Mouse (Mus musculus) stomach, embryonic 14.5 days (tissue): Measurements from ENCODE around the gene Gpx6. TPM values are rescaled to one million over a fixed set of nuclear protein-coding genes. Genes with fewer than 3 reads are reported as not detected.

Experiments
- ATAC-seq: fragments of 200-750 bp; cut with Nextera tagmentation; 2 replicates; pipeline ENCODE4 v1.8.0; 2017; ENCODE audit warnings: low read depth, moderate TSS enrichment; ENCODE audit not compliant: insufficient number of reproducible peaks, insufficient read depth, low FRiP score
- H3K27ac ChIP-seq: fragments of 300-500 bp; sonication (generic); 2 replicates; pipeline ENCODE4 v1.5.1; 2014; ENCODE audit warnings: mild to moderate bottlenecking, low read length, moderate library complexity, mixed read lengths
- H3K27me3 ChIP-seq: fragments of 300-500 bp; sonication (generic); 2 replicates; pipeline ENCODE4 v1.6.1; 2014; ENCODE audit warnings: low read length, control low read depth, mixed read lengths; ENCODE audit not compliant: control insufficient read depth, insufficient read depth
- H3K36me3 ChIP-seq: fragments of 300-500 bp; sonication (generic); 2 replicates; pipeline ENCODE4 v1.6.1; 2014; ENCODE audit warnings: mild to moderate bottlenecking, control low read depth, low read length, moderate library complexity, mixed read lengths; ENCODE audit not compliant: control insufficient read depth, insufficient read depth
- H3K4me1 ChIP-seq: fragments of 300-500 bp; sonication (generic); 2 replicates; pipeline ENCODE4 v1.6.1; 2014; ENCODE audit warnings: low read length, control low read depth, mixed read lengths; ENCODE audit not compliant: control insufficient read depth, insufficient read depth
- H3K4me2 ChIP-seq: fragments of 300-500 bp; sonication (generic); replicated peaks from 2 replicates; pipeline ENCODE4 v1.6.1; 2014; ENCODE audit warnings: low read depth, low read length, control low read depth
- H3K4me3 ChIP-seq: fragments of 300-500 bp; sonication (generic); 2 replicates; pipeline ENCODE4 v1.5.1; 2014; ENCODE audit warnings: low read depth, low read length, control low read depth
- H3K9ac ChIP-seq: fragments of 300-500 bp; sonication (generic); replicated peaks from 2 replicates; pipeline ENCODE4 v1.6.1; 2014; ENCODE audit warnings: low read depth, mild to moderate bottlenecking, control low read depth, low read length, moderate library complexity, mixed read lengths
- H3K9me3 ChIP-seq: fragments of 300-500 bp; sonication (generic); 2 replicates; pipeline ENCODE4 v1.6.1; 2016; ENCODE audit warnings: low read depth, low read length, control low read depth; ENCODE audit not compliant: control insufficient read depth
- WGBS: fragments of 180-500 bp; shearing (Covaris S2); extraction: QIAGEN DNeasy Blood & Tissue Kit; methylation state at CpG from one replicate; pipeline ENCODE4 v1.1.7; 2014; 5-methylcytosine and 5-hydroxymethylcytosine counted together
- polyA plus RNA-seq: library from polyadenylated mRNA; unstranded; fragments of >200 nt; fragmentation: Nextera tagmentation; extraction: Ambion mirVana; gene quantifications from 2 replicates; pipeline ENCODE4 v1.2.1, GENCODE M21; 2014

Gpx6 gene
- polyA plus RNA-seq, 1 experiment from 2014 or later: not detected

DNA sequence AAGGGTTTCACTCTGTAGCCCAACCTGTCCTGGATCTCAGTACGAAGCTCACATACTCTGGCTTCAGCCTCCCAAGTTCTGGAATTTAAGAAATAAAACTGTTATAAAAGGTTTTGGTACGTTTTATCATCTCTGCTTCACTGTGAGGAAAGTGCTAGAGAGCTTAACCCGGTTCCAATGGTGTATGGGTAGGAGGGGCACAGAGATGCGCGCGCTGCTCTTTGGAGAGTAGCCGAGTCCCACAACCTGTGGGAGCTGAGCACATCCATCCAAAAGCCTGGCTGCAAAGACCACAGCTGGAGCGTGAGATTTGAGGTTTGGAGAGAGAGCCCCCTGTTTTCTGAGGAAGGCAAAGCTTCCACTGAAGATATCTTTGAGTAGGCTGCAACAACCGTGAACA lies 15.5 kb downstream of the Gpx6 start:
- ATAC-seq: no peak
- Histone ChIP-seq H3K9ac (0 out of 2 replicates have a peak overlapping the region, but pooled peaks have one; percentile 18), H3K9me3 (no peaks in the 10 kb centered on the region), H3K27me3 (no peaks in the 10 kb centered on the region), H3K36me3 (no peaks in the 10 kb centered on the region), H3K27ac (no peak overlapping the region), H3K4me2 (peak overlapping the region; percentile 69), H3K4me3 (peak overlapping the region; percentile 38), H3K4me1 (0 out of 2 replicates have a peak, but pooled peaks cover 6% of the 10 kb centered on the region)
- WGBS: 2% methylated on average over 9 of the region's 9 CpGs

- Histone ChIP-seq H3K4me1 (no peaks in the 10 kb centered on the region), H3K9me3 (no peaks in the 10 kb centered on the region), H3K4me2 (no peak within 1 kb of the TSS), H3K4me3 (no peak within 1 kb of the TSS), H3K27me3 (no peaks in the 10 kb centered on the region), H3K27ac (no peak within 1 kb of the TSS), H3K36me3 (no peaks in the 10 kb centered on the region), H3K9ac (no peak within 1 kb of the TSS)
- ATAC-seq: no peak
- WGBS: 96% methylated on average over 1 of the region's 1 CpGs
Measured at GRCm38 (mm10) chr13:21346610-21347009, 34.7 kb downstream of the Gpx6 start, which contains the start of gene Olfr1367. Olfr1367 (plus strand) TSS chr13:21346910.

GRCm38 (mm10) chr13:21350593-21350992 lies 38.7 kb downstream of the Gpx6 start:
- H3K9me3 ChIP-seq: no peaks in the 10 kb centered on the region
- no peaks in the 10 kb centered on the region for H3K4me1 ChIP-seq
- H3K9ac ChIP-seq: no peak overlapping the region
- H3K36me3 ChIP-seq: no peaks in the 10 kb centered on the region
- H3K27ac ChIP-seq: no peak overlapping the region
- no peak for ATAC-seq
- no peak overlapping the region for H3K4me3 ChIP-seq
- H3K27me3 ChIP-seq: no peaks in the 10 kb centered on the region
- H3K4me2 ChIP-seq: no peak overlapping the region

DNA sequence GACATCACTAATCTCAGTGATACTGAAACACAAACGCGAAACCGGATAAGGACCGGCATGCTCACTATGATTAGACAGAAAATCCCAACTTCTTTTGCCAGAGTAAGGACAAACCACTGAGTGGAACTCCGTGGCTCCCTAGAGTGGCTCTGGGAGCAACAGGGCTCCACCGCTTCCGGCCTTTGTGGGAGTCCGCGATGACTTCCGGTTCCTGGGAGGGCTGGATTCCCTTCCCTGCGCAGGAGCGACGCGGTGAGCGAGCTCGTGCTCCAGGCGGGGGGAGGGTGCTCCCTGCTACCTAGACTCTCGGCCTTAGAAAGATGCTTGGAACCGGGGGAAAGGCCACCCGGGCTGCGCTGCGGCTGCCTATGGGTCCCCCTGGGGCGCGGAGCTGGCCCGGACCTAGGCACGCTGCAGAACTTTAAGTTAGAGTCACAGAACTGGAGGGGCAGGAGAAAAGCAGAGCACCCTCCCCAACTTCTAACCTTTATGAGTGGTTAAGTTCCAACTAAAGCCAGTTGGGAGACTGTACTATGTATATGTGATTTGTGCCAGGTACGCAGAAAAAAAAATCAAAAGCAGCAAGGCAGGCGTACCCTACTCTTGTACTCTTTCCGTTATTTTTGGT lies 50.8 kb downstream of the Gpx6 start, which contains the start of gene Zscan12:
Gene Zscan12, plus strand, starts transcription at position 200 of the 628 bp plus-strand sequence.
- Histone ChIP-seq H3K27me3 (no peaks in the 10 kb centered on the region), H3K9me3 (no peaks in the 10 kb centered on the region), H3K36me3 (peaks cover 9% of the 10 kb centered on the region; the same call in 1 of the 2 replicates), H3K4me2 (peak within 1 kb of the TSS; percentile 69), H3K4me3 (peak within 1 kb of the TSS; percentile 67), H3K27ac (no peak within 1 kb of the TSS), H3K9ac (peak within 1 kb of the TSS; percentile 73), H3K4me1 (peaks cover 15% of the 10 kb centered on the region; the same call in 1 of the 2 replicates)
- peak; percentile 98 for ATAC-seq
- WGBS: under 1% methylated on average over 29 of the region's 29 CpGs

- WGBS: 70% methylated on average over 12 of the region's 12 CpGs
- Histone ChIP-seq H3K36me3 (peaks cover 14% of the 10 kb centered on the region), H3K4me3 (peak overlapping the region; percentile 67), H3K27ac (no peak overlapping the region), H3K27me3 (no peaks in the 10 kb centered on the region), H3K4me2 (peak overlapping the region; percentile 69), H3K9me3 (no peaks in the 10 kb centered on the region), H3K9ac (no peak overlapping the region), H3K4me1 (peaks cover 15% of the 10 kb centered on the region; the same call in 1 of the 2 replicates)
- ATAC-seq: no peak
Measured at GRCm38 (mm10) chr13:21363719-21364118, 51.8 kb downstream of the Gpx6 start.

DNA sequence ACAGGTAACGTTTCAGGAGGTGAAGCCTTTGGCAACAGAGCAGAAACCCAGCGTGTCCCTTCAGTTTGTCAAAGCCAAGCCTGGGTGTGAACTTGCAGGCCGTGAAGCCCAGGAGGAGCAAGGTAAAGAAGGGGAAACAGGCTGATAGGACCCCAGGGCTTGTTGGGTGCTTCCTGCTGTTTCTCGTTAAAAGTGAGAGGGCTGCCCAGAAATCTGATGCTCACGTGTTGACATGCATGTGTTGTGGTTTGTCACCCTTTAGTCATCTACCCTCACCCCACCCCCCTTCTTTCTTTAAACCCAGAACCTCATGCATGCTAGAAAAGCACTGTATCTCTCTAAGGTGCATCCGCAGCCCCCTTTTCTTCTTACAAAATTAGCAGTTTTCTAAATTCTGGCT lies 54.7 kb downstream of the Gpx6 start:
- Histone ChIP-seq H3K36me3 (peaks cover 36% of the 10 kb centered on the region), H3K4me3 (no peak overlapping the region), H3K27ac (no peak overlapping the region), H3K4me2 (no peak overlapping the region), H3K4me1 (peaks cover 15% of the 10 kb centered on the region; the same call in 1 of the 2 replicates), H3K27me3 (no peaks in the 10 kb centered on the region), H3K9me3 (no peaks in the 10 kb centered on the region), H3K9ac (no peak overlapping the region)
- 72% methylated on average over 6 of the region's 6 CpGs for WGBS
- no peak for ATAC-seq

Other genes with a start within 250 kb of the Gpx6 start
- not detected in 2 replicates for gene Olfr1370, start 237.2 kb upstream of the Gpx6 start, polyA plus RNA-seq
- not detected in 2 replicates for gene Olfr1369-ps1, start 200.6 kb upstream of the Gpx6 start, polyA plus RNA-seq
- not detected in 2 replicates for gene Olfr263, start 182.5 kb upstream of the Gpx6 start, polyA plus RNA-seq
- gene Olfr1368, start 166.3 kb upstream of the Gpx6 start, polyA plus RNA-seq: not detected in 2 replicates
- gene Trim27, start 132.7 kb upstream of the Gpx6 start, polyA plus RNA-seq: 123 and 128 TPM in 2 replicates
- not detected in 2 replicates for gene Gpx5, start 19.4 kb upstream of the Gpx6 start, polyA plus RNA-seq
- not detected in 2 replicates for gene Olfr1367, start 34.8 kb downstream of the Gpx6 start, polyA plus RNA-seq
- 11.5 and 12.3 TPM in 2 replicates for gene Zscan12, start 50.7 kb downstream of the Gpx6 start, polyA plus RNA-seq
- gene Zkscan3, start 90.6 kb downstream of the Gpx6 start, polyA plus RNA-seq: 81.3 and 85.7 TPM in 2 replicates
- gene Pgbd1, start 128.9 kb downstream of the Gpx6 start, polyA plus RNA-seq: 2.3 and 3.1 TPM in 2 replicates
- 32.6 and 35.8 TPM in 2 replicates for gene Zscan26, start 141.6 kb downstream of the Gpx6 start, polyA plus RNA-seq
- 2.7 and 2.8 TPM in 2 replicates for gene Nkapl, start 156.4 kb downstream of the Gpx6 start, polyA plus RNA-seq
- 2.9 TPM in 2 replicates for gene Zkscan4, start 166.8 kb downstream of the Gpx6 start, polyA plus RNA-seq
- not detected in 2 replicates for gene Gm10065, start 167.3 kb downstream of the Gpx6 start, polyA plus RNA-seq
- 0.17 and 0.34 TPM in 2 replicates for gene AK157302, start 183.1 kb downstream of the Gpx6 start, polyA plus RNA-seq
- gene Gm11273, start 189.3 kb downstream of the Gpx6 start, polyA plus RNA-seq: 6.7 and 7.5 TPM in 2 replicates
- 11.5 and 11.6 TPM in 2 replicates for gene Zkscan8, start 219.0 kb downstream of the Gpx6 start, polyA plus RNA-seq
- gene Olfr1366, start 230.7 kb downstream of the Gpx6 start, polyA plus RNA-seq: 0.07 and 0.28 TPM in 2 replicates
- gene Olfr1535, start 247.8 kb downstream of the Gpx6 start, polyA plus RNA-seq: 0.06 TPM in 1 of 2 replicates, not detected in the other